Mouse (Mus musculus) lung, postnatal 0 days (tissue): ENCODE results near the gene Scfd2. TPM values are rescaled to one million over a fixed set of nuclear protein-coding genes. Genes with fewer than 3 reads are reported as not detected.

Experiments
- ATAC-seq: fragments of 200-750 bp; cut with Nextera tagmentation; 2 replicates; pipeline ENCODE4 v1.8.0; 2017; ENCODE audit warnings: moderate library complexity
- DNase-seq: peaks from one replicate; pipeline ENCODE4 v3.0.0-alpha.2; 2016; ENCODE audit warnings: low spot score
- H3K27ac ChIP-seq: fragments of 300-500 bp; sonication (generic); 2 replicates; pipeline ENCODE4 v1.5.1; 2014; ENCODE audit warnings: antibody characterized with exemption, mild to moderate bottlenecking, low read length, mixed read lengths
- H3K27me3 ChIP-seq: fragments of 300-500 bp; sonication (generic); replicated peaks from 2 replicates; pipeline ENCODE4 v1.6.1; 2014; ENCODE audit warnings: low read length, mixed read lengths; ENCODE audit not compliant: insufficient read depth
- H3K36me3 ChIP-seq: fragments of 300-500 bp; sonication (generic); 2 replicates; pipeline ENCODE4 v1.6.1; 2014; ENCODE audit warnings: low read length, mixed read lengths; ENCODE audit not compliant: insufficient read depth
- H3K4me1 ChIP-seq: fragments of 300-500 bp; sonication (generic); 2 replicates; pipeline ENCODE4 v1.6.1; 2014; ENCODE audit warnings: antibody characterized with exemption, low read depth, low read length, mixed read lengths; ENCODE audit not compliant: insufficient read depth
- H3K4me2 ChIP-seq: fragments of 300-500 bp; sonication (generic); replicated peaks from 2 replicates; pipeline ENCODE4 v1.6.1; 2014; ENCODE audit warnings: low read depth, mild to moderate bottlenecking, low read length, moderate library complexity, mixed read lengths
- H3K4me3 ChIP-seq: fragments of 300-500 bp; sonication (generic); 2 replicates; pipeline ENCODE4 v1.5.1; 2014; ENCODE audit warnings: low read depth, low read length
- H3K9ac ChIP-seq: fragments of 300-500 bp; sonication (generic); replicated peaks from 2 replicates; pipeline ENCODE4 v1.6.1; 2014; ENCODE audit warnings: low read depth, mild to moderate bottlenecking
- H3K9me3 ChIP-seq: fragments of 300-500 bp; sonication (generic); 2 replicates; pipeline ENCODE4 v1.6.1; 2016; ENCODE audit warnings: low read length, mixed read lengths
- CTCF ChIP-seq: IDR thresholded peaks from 2 replicates; pipeline ENCODE4 v1.5.1; 2016; ENCODE audit warnings: antibody characterized with exemption, mild to moderate bottlenecking
- EP300 ChIP-seq: IDR thresholded peaks from 2 replicates; pipeline ENCODE4 v1.6.1; 2016; ENCODE audit warnings: antibody characterized with exemption, mild to moderate bottlenecking, control low read depth
- WGBS: fragments of 180-500 bp; shearing (Covaris S2); extraction: QIAGEN DNeasy Blood & Tissue Kit; methylation state at CpG from one replicate; pipeline ENCODE4 v1.1.7; 2014; 5-methylcytosine and 5-hydroxymethylcytosine counted together
- polyA plus RNA-seq: library from polyadenylated mRNA; unstranded; fragments of >200 nt; fragmentation: Nextera tagmentation; extraction: Ambion mirVana; gene quantifications from 2 replicates; pipeline ENCODE4 v1.2.1, GENCODE M21; 2015

The Scfd2 gene
- polyA plus RNA-seq, 1 experiment from 2014 or later = 11.4 TPM

- H3K9me3 ChIP-seq = no peaks in the 10 kb centered on the region
- ATAC-seq (no peak), DNase-seq (no peak)
- H3K4me2 ChIP-seq = no peak overlapping the region
- no peak overlapping the region for H3K4me3 ChIP-seq
- H3K27ac ChIP-seq = no peak overlapping the region
- TF ChIP-seq EP300 = no peak
- TF ChIP-seq CTCF = no peak
- no peaks in the 10 kb centered on the region for H3K4me1 ChIP-seq
- no peaks in the 10 kb centered on the region for H3K36me3 ChIP-seq
- H3K27me3 ChIP-seq = no peaks in the 10 kb centered on the region
- H3K9ac ChIP-seq = no peak overlapping the region
- 69% methylated on average over 6 of the region's 6 CpGs for WGBS
Measured at GRCm38 (mm10) chr5:74482633-74483032, 48.9 kb downstream of the Scfd2 start.

GRCm38 (mm10) chr5:74482034-74482433 is 49.5 kb downstream of the Scfd2 start:
- Histone ChIP-seq H3K4me1 (no peaks in the 10 kb centered on the region), H3K27me3 (no peaks in the 10 kb centered on the region), H3K4me3 (no peak overlapping the region), H3K4me2 (no peak overlapping the region), H3K27ac (no peak overlapping the region), H3K36me3 (no peaks in the 10 kb centered on the region), H3K9me3 (no peaks in the 10 kb centered on the region), H3K9ac (no peak overlapping the region)
- TF ChIP-seq EP300 (no peak), CTCF (no peak)
- no peak for DNase-seq
- WGBS = 69% methylated on average over 3 of the region's 3 CpGs
- no peak for ATAC-seq

- H3K27me3 ChIP-seq = no peaks in the 10 kb centered on the region
- no peaks in the 10 kb centered on the region for H3K4me1 ChIP-seq
- H3K9ac ChIP-seq = no peak overlapping the region
- no peak overlapping the region for H3K4me2 ChIP-seq
- ATAC-seq (no peak), DNase-seq (no peak)
- no peak overlapping the region for H3K4me3 ChIP-seq
- no peaks in the 10 kb centered on the region for H3K36me3 ChIP-seq
- no peak for TF ChIP-seq CTCF
- no peak for TF ChIP-seq EP300
- no peak overlapping the region for H3K27ac ChIP-seq
- WGBS = 59% methylated on average over 4 of the region's 4 CpGs
- no peaks in the 10 kb centered on the region for H3K9me3 ChIP-seq
Measured at GRCm38 (mm10) chr5:74480409-74480808, 51.1 kb downstream of the Scfd2 start.

- H3K27me3 ChIP-seq = no peaks in the 10 kb centered on the region
- DNase-seq (no peak), ATAC-seq (no peak)
- no peaks in the 10 kb centered on the region for H3K9me3 ChIP-seq
- no peak overlapping the region for H3K27ac ChIP-seq
- 35% methylated on average over 4 of the region's 4 CpGs for WGBS
- H3K4me3 ChIP-seq = no peak overlapping the region
- no peak overlapping the region for H3K4me2 ChIP-seq
- no peak for TF ChIP-seq EP300
- TF ChIP-seq CTCF = no peak
- H3K4me1 ChIP-seq = no peaks in the 10 kb centered on the region
- no peaks in the 10 kb centered on the region for H3K36me3 ChIP-seq
- no peak overlapping the region for H3K9ac ChIP-seq
Measured at GRCm38 (mm10) chr5:74479947-74480346, 51.6 kb downstream of the Scfd2 start.

GRCm38 (mm10) chr5:74479157-74479556 is 52.4 kb downstream of the Scfd2 start:
- H3K4me1 ChIP-seq = no peaks in the 10 kb centered on the region
- DNase-seq = no peak
- no peaks in the 10 kb centered on the region for H3K36me3 ChIP-seq
- 64% methylated on average over 5 of the region's 5 CpGs for WGBS
- no peaks in the 10 kb centered on the region for H3K9me3 ChIP-seq
- H3K4me2 ChIP-seq = no peak overlapping the region
- H3K27me3 ChIP-seq = no peaks in the 10 kb centered on the region
- H3K9ac ChIP-seq = no peak overlapping the region
- no peak overlapping the region for H3K27ac ChIP-seq
- no peak for ATAC-seq
- H3K4me3 ChIP-seq = no peak overlapping the region
- TF ChIP-seq CTCF (no peak), EP300 (no peak)

GRCm38 (mm10) chr5:74476551-74476950 is 55.0 kb downstream of the Scfd2 start:
- Histone ChIP-seq H3K4me1 (no peaks in the 10 kb centered on the region), H3K27ac (no peak overlapping the region), H3K9me3 (no peaks in the 10 kb centered on the region), H3K36me3 (no peaks in the 10 kb centered on the region), H3K4me2 (no peak overlapping the region), H3K4me3 (no peak overlapping the region), H3K9ac (no peak overlapping the region), H3K27me3 (no peaks in the 10 kb centered on the region)
- TF ChIP-seq CTCF (no peak), EP300 (no peak)
- 69% methylated on average over 10 of the region's 10 CpGs for WGBS
- ATAC-seq (no peak), DNase-seq (no peak)

GRCm38 (mm10) chr5:74473117-74473516 is 58.4 kb downstream of the Scfd2 start:
- DNase-seq = no peak
- Histone ChIP-seq H3K4me1 (no peaks in the 10 kb centered on the region), H3K4me3 (no peak overlapping the region), H3K27ac (no peak overlapping the region), H3K27me3 (no peaks in the 10 kb centered on the region), H3K9ac (no peak overlapping the region), H3K9me3 (no peaks in the 10 kb centered on the region), H3K36me3 (no peaks in the 10 kb centered on the region), H3K4me2 (no peak overlapping the region)
- TF ChIP-seq EP300 = no peak
- TF ChIP-seq CTCF = no peak
- WGBS = 85% methylated on average over 11 of the region's 11 CpGs
- no peak for ATAC-seq
